ENCODE assay signal across 27 mouse cellular contexts in genomic region chr13:111136392-111136791, GRCm38 (mm10).
DNase-seq lines count a peak whose midpoint lies in the region; ATAC-seq and TF ChIP-seq lines count a peak whose summit lies in the region.
"Had no signal": no experiment of that assay in that cellular context is flagged by ENCODE, and none has a peak within 500 bp of the region (broad histone marks: within the 10 kb centered on the region; RNA-seq: fewer than 3 reads in every experiment).

No protein-coding gene starts in this region.

- no peak overlapping the region for H3K4me3 ChIP-seq in layer of hippocampus, adult 2 months
- H3K4me3 ChIP-seq: embryonic facial prominence, embryonic 13.5 days; embryonic facial prominence, embryonic 15.5 days; erythroblast, embryonic 14.5 days; forebrain, embryonic 10.5 days; forebrain, embryonic 12.5 days had no signal

- H3K27ac ChIP-seq in layer of hippocampus, adult 2 months, result peak overlapping the region; percentile 23; the same call in 1 of the 2 replicates
- H3K27ac ChIP-seq: embryonic facial prominence, embryonic 13.5 days; embryonic facial prominence, embryonic 15.5 days; forebrain, embryonic 10.5 days; forebrain, embryonic 12.5 days had no signal

- no peak for DNase-seq in frontal cortex, postnatal 10 days (ENCODE audit: low spot score in 2 of 2)
- peak; percentile 18 to 32 for DNase-seq in layer of hippocampus, adult 2 months (ENCODE audit: low spot score in 2 of 2)
- no peak for DNase-seq in layer of hippocampus, postnatal 10 days (ENCODE audit: low spot score in 2 of 2)
- DNase-seq in brain, adult 2 months (ENCODE audit: low read depth, low spot score), result peak; percentile 71
- DNase-seq in urinary bladder, postnatal 4 days (ENCODE audit: low spot score in 2 of 2), result no peak
- DNase-seq: adrenal gland, adult 8-10 months; adrenal gland, postnatal 14 days; adrenal gland, postnatal 36 days; B cell, adult 2 months; cerebellum, adult 11 months; cerebellum, adult 18-20 months; cerebellum, adult 8-10 months; cerebellum, adult 9-11 months; cerebellum, postnatal 14 days; cerebellum, postnatal 36 days; embryo, embryonic 11 days; forebrain, postnatal 0 days had no signal

- peak; percentile 55; the same call in 1 of the 2 replicates for ATAC-seq in frontal cortex, adult (ENCODE audit: low TSS enrichment)
- ATAC-seq: activated CD4-positive, CD25-positive, alpha-beta regulatory T cell, adult 4 months; CD4-positive, CD25-positive, alpha-beta regulatory T cell, adult 4 months; forebrain, embryonic 14.5 days; forebrain, postnatal 0 days; Patski had no signal

- TF ChIP-seq CTCF in layer of hippocampus, adult 2 months (conservative IDR thresholded peaks at IDR 0.05), result no peak

Comparison
In these comparisons a context has a peak if more than half of its experiments do, and no peak if none do; other contexts are left out.
1. DNase-seq: peak in layer of hippocampus, adult 2 months (2 of 2) and brain, adult 2 months (single experiment); none in frontal cortex, postnatal 10 days (0 of 2), layer of hippocampus, postnatal 10 days (0 of 2) and urinary bladder, postnatal 4 days (0 of 2).